Mouse (Mus musculus) stomach, postnatal 0 days (tissue): ENCODE measurements around the gene Vmn1r1. TPM values are rescaled to one million over a fixed set of nuclear protein-coding genes. Genes with fewer than 3 reads are reported as not detected.
"Not testable (repeated sequence)": the region's sequence is repeated elsewhere in the genome, so short reads cannot be mapped to it uniquely, and the experiment has no call there.

ENCODE experiments used
- ATAC-seq: fragments of 200-750 bp; cut with Nextera tagmentation; 2 replicates; pipeline ENCODE4 v1.8.0; 2017; ENCODE audit not compliant: low FRiP score, low TSS enrichment
- DNase-seq: peaks from one replicate; pipeline ENCODE4 v3.0.0-alpha.2; 2016; ENCODE audit warnings: low spot score
- H3K27ac ChIP-seq: fragments of 300-500 bp; sonication (generic); replicated peaks from 2 replicates; pipeline ENCODE4 v1.5.1; 2014; ENCODE audit warnings: mild to moderate bottlenecking, control low read depth
- H3K27me3 ChIP-seq: fragments of 300-500 bp; sonication (generic); 2 replicates; pipeline ENCODE4 v1.6.1; 2014; ENCODE audit warnings: low read length; ENCODE audit not compliant: control insufficient read depth, insufficient read depth
- H3K36me3 ChIP-seq: fragments of 300-500 bp; sonication (generic); 2 replicates; pipeline ENCODE4 v1.6.1; 2014; ENCODE audit warnings: low read length, mixed read lengths; ENCODE audit not compliant: control insufficient read depth, insufficient read depth
- H3K4me1 ChIP-seq: fragments of 300-500 bp; sonication (generic); replicated peaks from 2 replicates; pipeline ENCODE4 v1.6.1; 2014; ENCODE audit warnings: antibody characterized with exemption; ENCODE audit not compliant: control insufficient read depth, insufficient read depth
- H3K4me2 ChIP-seq: fragments of 300-500 bp; sonication (generic); replicated peaks from 2 replicates; pipeline ENCODE4 v1.6.1; 2014; ENCODE audit warnings: low read depth, mild to moderate bottlenecking, control low read depth, moderate library complexity
- H3K4me3 ChIP-seq: fragments of 300-500 bp; sonication (generic); 2 replicates; pipeline ENCODE4 v1.5.1; 2014; ENCODE audit warnings: low read depth, low read length, control low read depth
- H3K9ac ChIP-seq: fragments of 300-500 bp; sonication (generic); 2 replicates; pipeline ENCODE4 v1.6.1; 2014; ENCODE audit warnings: mild to moderate bottlenecking, low read length, control low read depth, mixed read lengths
- H3K9me3 ChIP-seq: fragments of 300-500 bp; sonication (generic); 2 replicates; pipeline ENCODE4 v1.6.1; 2016; ENCODE audit warnings: low read length; ENCODE audit not compliant: control insufficient read depth
- CTCF ChIP-seq: IDR thresholded peaks from 2 replicates; pipeline ENCODE4 v1.5.1; 2016; ENCODE audit warnings: antibody characterized with exemption, low read depth, mild to moderate bottlenecking, moderate library complexity
- EP300 ChIP-seq: optimal IDR thresholded peaks from 2 replicates; pipeline ENCODE3; 2016; ENCODE audit warnings: antibody characterized with exemption
- WGBS: fragments of 180-500 bp; shearing (Covaris S2); extraction: QIAGEN DNeasy Blood & Tissue Kit; methylation state at CpG from one replicate; pipeline ENCODE4 v1.1.7; 2014; 5-methylcytosine and 5-hydroxymethylcytosine counted together
- polyA plus RNA-seq: library from polyadenylated mRNA; unstranded; fragments of >200 nt; fragmentation: Nextera tagmentation; extraction: Ambion mirVana; gene quantifications from 2 replicates; pipeline ENCODE4 v1.2.1, GENCODE M21; 2015

Gene Vmn1r1
- polyA plus RNA-seq, 1 experiment from 2014 or later, result not detected

GRCm38 (mm10) chr1:182189669-182190440 is 25.6 kb upstream of the Vmn1r1 start:
- Histone ChIP-seq H3K4me3 (no peak overlapping the region), H3K36me3 (no peaks in the 10 kb centered on the region), H3K27me3 (no peaks in the 10 kb centered on the region), H3K9ac (no peak overlapping the region), H3K4me1 (no peaks in the 10 kb centered on the region), H3K27ac (peak overlapping the region; percentile 74), H3K9me3 (0 out of 2 replicates have a peak, but pooled peaks cover 3% of the 10 kb centered on the region), H3K4me2 (no peak overlapping the region)
- peak; percentile 56 for DNase-seq
- TF ChIP-seq CTCF (no peak), EP300 (no peak)
- WGBS, result 47% methylated on average over 3 of the region's 3 CpGs
- peak; percentile 84 for ATAC-seq

DNA sequence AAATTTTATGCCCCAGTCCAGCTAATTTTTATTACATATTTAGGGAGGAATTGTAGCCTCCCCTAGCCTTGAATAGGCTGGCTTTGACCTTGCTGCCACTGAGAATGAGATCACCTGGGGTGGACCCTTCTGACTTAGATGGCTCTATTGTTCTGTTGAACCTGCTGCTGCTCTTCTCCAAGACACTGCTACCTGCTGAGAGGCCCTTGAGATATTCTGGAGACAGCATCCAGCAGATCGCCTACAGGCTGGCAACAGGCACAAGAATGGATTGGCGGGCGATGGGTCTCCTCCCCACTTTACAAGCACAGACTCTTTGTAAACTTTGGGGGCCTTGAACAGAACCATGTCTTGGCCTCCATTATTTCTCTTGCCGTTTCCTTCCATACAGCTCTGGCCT is 18.2 kb upstream of the Vmn1r1 start:
- H3K27me3 ChIP-seq, H3K36me3 ChIP-seq, H3K4me1 ChIP-seq, DNase-seq, H3K9me3 ChIP-seq, H3K27ac ChIP-seq, H3K4me3 ChIP-seq, H3K4me2 ChIP-seq, ATAC-seq, H3K9ac ChIP-seq: not testable (repeated sequence)
- WGBS, result 90% methylated on average over 4 of the region's 4 CpGs

DNA sequence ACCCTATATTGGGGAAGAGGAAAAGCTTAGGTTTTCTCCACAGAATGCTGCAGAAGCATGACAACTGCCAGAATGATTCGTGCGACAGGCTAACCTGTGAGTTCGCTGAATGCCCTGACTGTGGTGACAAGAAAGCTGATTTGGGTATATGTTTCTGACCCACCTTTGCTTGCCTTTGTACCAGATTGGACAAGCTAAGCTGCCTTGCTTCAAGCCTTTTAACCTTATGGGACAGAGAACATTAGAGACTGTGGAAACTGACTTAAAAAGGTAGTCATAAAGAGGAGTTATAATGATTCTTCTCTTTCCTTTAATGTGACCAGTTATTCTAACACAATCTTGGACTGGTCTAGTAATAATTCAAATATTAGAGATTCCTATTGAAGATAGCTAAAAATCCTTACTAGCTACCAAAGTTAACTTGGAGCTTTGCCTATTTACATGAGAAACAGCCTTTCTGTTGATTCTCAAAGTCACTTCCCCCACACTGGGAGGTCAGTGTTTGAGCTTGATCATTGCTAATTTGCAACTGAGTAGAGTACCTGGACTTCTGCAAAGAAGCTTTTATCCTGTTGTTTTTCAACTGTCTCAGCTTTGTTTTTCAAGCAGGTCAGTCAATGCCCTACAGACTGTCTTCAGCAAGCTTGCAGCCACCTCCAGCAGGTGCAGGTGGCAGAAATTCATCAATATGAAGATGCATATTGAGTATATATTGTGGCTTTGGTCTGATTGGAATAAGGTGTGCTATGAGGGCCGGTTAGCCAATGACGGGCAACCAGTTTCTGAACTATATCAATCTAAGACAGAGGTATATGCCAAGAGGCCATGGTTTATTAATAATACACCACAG is 17.4 kb upstream of the Vmn1r1 start:
- no peak overlapping the region for H3K4me2 ChIP-seq
- H3K9me3 ChIP-seq, result no peaks in the 10 kb centered on the region
- H3K36me3 ChIP-seq, result no peaks in the 10 kb centered on the region
- H3K27ac ChIP-seq, result no peak overlapping the region
- H3K4me3 ChIP-seq, result no peak overlapping the region
- ATAC-seq (no peak), DNase-seq (no peak)
- 78% methylated on average over 5 of the region's 5 CpGs for WGBS
- H3K27me3 ChIP-seq, result no peaks in the 10 kb centered on the region
- TF ChIP-seq EP300 (no peak), CTCF (no peak)
- H3K4me1 ChIP-seq, result no peaks in the 10 kb centered on the region
- no peak overlapping the region for H3K9ac ChIP-seq

GRCm38 (mm10) chr1:182176985-182177384 is 12.7 kb upstream of the Vmn1r1 start:
- not testable (repeated sequence) for DNase-seq, ATAC-seq, H3K9ac ChIP-seq, H3K36me3 ChIP-seq, H3K9me3 ChIP-seq, H3K27me3 ChIP-seq, H3K4me2 ChIP-seq, H3K27ac ChIP-seq, H3K4me3 ChIP-seq, H3K4me1 ChIP-seq
- WGBS, result 94% methylated on average over 19 of the region's 19 CpGs

- not testable (repeated sequence) for H3K4me1 ChIP-seq, H3K9ac ChIP-seq, ATAC-seq, DNase-seq, H3K4me2 ChIP-seq, H3K27me3 ChIP-seq, H3K9me3 ChIP-seq, H3K4me3 ChIP-seq, H3K36me3 ChIP-seq, H3K27ac ChIP-seq
- 86% methylated on average over 6 of the region's 6 CpGs for WGBS
Measured at GRCm38 (mm10) chr1:182170206-182170605, 5.9 kb upstream of the Vmn1r1 start.

- no peak for ATAC-seq
- DNase-seq, result no peak
- TF ChIP-seq CTCF (no peak), EP300 (no peak)
- Histone ChIP-seq H3K4me1 (no peaks in the 10 kb centered on the region), H3K27me3 (no peaks in the 10 kb centered on the region), H3K36me3 (no peaks in the 10 kb centered on the region), H3K27ac (no peak overlapping the region), H3K4me2 (no peak overlapping the region), H3K9ac (no peak overlapping the region), H3K9me3 (no peaks in the 10 kb centered on the region), H3K4me3 (no peak overlapping the region)
- 47% methylated on average over 5 of the region's 5 CpGs for WGBS
Measured at GRCm38 (mm10) chr1:182162951-182163350, 1.3 kb downstream of the Vmn1r1 start.
